Mouse (Mus musculus) liver, embryonic 15.5 days (tissue): ENCODE results near the gene Srgn. TPM values are rescaled to one million over a fixed set of nuclear protein-coding genes. Genes with fewer than 3 reads are reported as not detected.
"Not testable (repeated sequence)": the region's sequence is repeated elsewhere in the genome, so short reads cannot be mapped to it uniquely, and the experiment has no call there.

ENCODE experiments used
- ATAC-seq: fragments of 200-750 bp; cut with Nextera tagmentation; 2 replicates; pipeline ENCODE4 v1.8.0; 2017; ENCODE audit warnings: moderate number of reproducible peaks, mild to moderate bottlenecking, moderate library complexity; ENCODE audit not compliant: insufficient read depth
- H3K27ac ChIP-seq: fragments of 300-500 bp; sonication (generic); replicated peaks from 2 replicates; pipeline ENCODE4 v1.5.1; 2015; ENCODE audit warnings: mild to moderate bottlenecking, inconsistent platforms
- H3K27me3 ChIP-seq: fragments of 300-500 bp; sonication (generic); 2 replicates; pipeline ENCODE4 v1.6.1; 2015; ENCODE audit warnings: mild to moderate bottlenecking, inconsistent platforms
- H3K36me3 ChIP-seq: fragments of 300-500 bp; sonication (generic); replicated peaks from 2 replicates; pipeline ENCODE4 v1.6.1; 2015; ENCODE audit warnings: moderate library complexity, mild to moderate bottlenecking, inconsistent platforms
- H3K4me1 ChIP-seq: fragments of 300-500 bp; sonication (generic); replicated peaks from 2 replicates; pipeline ENCODE4 v1.6.1; 2015; ENCODE audit warnings: inconsistent platforms
- H3K4me2 ChIP-seq: fragments of 300-500 bp; sonication (generic); 2 replicates; pipeline ENCODE4 v1.6.1; 2015; ENCODE audit warnings: moderate library complexity, mild to moderate bottlenecking, inconsistent platforms
- H3K4me3 ChIP-seq: fragments of 300-500 bp; sonication (generic); replicated peaks from 2 replicates; pipeline ENCODE4 v1.5.1; 2015; ENCODE audit warnings: mild to moderate bottlenecking, inconsistent platforms
- H3K9ac ChIP-seq: fragments of 300-500 bp; sonication (generic); 2 replicates; pipeline ENCODE4 v1.6.1; 2015; ENCODE audit warnings: moderate library complexity, mild to moderate bottlenecking, inconsistent platforms
- H3K9me3 ChIP-seq: fragments of 300-500 bp; sonication (generic); replicated peaks from 2 replicates; pipeline ENCODE4 v1.6.1; 2016; ENCODE audit warnings: inconsistent platforms
- WGBS: fragments of 180-500 bp; shearing (Covaris S2); methylation state at CpG from one replicate; pipeline ENCODE4 v1.1.7; 2015; ENCODE audit warnings: mixed read lengths; ENCODE audit not compliant: insufficient replicate concordance; 5-methylcytosine and 5-hydroxymethylcytosine counted together
- polyA plus RNA-seq: library from polyadenylated mRNA; unstranded; fragments of >200 nt; fragmentation: Nextera tagmentation; extraction: Ambion mirVana; gene quantifications from 2 replicates; pipeline ENCODE4 v1.2.1, GENCODE M21; 2015

Srgn gene
- polyA plus RNA-seq, 1 experiment from 2014 or later = 79.6 TPM

GRCm38 (mm10) chr10:62505224-62505983 is 21.8 kb downstream of the Srgn start:
- ATAC-seq = no peak
- peak overlapping the region; percentile 85 for H3K27ac ChIP-seq
- H3K4me2 ChIP-seq = peak overlapping the region; percentile 80
- WGBS = 27% methylated on average over 9 of the region's 9 CpGs
- no peak overlapping the region for H3K9ac ChIP-seq
- peaks cover 85% of the 10 kb centered on the region for H3K4me1 ChIP-seq
- H3K27me3 ChIP-seq = 0 out of 2 replicates have a peak, but pooled peaks cover 4% of the 10 kb centered on the region
- no peaks in the 10 kb centered on the region for H3K9me3 ChIP-seq
- H3K4me3 ChIP-seq = peak overlapping the region; percentile 52
- no peaks in the 10 kb centered on the region for H3K36me3 ChIP-seq

DNA sequence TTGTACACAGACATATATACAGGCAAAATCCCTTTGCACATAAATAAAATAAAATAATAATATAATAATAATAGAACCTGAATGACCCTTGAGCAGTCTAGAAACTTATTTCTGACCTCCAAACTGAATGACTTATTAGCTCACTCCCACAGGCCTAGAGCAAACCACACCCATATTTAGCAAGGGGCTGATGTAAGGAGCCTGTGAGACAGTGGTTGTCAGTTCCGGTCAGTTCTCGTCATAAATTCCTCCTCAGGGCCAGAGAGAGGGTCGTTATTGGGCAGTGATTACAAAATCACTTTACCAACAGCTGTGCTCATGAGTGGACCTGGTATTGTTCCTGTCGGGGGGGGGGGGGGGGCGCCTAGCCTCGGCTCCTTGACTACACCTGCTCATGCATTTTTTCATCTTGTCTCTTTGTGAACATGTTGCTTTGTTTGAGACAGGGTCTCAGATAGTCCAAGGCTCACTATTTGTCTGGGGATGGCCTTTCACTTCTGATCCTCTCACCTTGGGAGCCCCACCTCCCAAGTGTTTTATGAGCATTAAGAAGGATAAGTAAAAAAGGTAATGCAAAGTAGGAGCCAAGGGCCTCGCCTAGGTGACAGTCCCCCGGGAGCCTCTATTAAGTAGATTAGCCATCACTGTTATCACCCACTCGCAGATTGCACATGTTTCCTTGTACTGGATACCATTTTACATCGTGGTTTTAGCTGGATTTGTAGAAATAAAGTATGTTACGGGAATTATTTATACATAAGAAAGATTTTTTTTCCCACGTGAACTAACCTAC is 23.2 kb downstream of the Srgn start:
- Histone ChIP-seq H3K4me1 (peaks cover 87% of the 10 kb centered on the region), H3K4me3 (peak overlapping the region; percentile 14)

DNA sequence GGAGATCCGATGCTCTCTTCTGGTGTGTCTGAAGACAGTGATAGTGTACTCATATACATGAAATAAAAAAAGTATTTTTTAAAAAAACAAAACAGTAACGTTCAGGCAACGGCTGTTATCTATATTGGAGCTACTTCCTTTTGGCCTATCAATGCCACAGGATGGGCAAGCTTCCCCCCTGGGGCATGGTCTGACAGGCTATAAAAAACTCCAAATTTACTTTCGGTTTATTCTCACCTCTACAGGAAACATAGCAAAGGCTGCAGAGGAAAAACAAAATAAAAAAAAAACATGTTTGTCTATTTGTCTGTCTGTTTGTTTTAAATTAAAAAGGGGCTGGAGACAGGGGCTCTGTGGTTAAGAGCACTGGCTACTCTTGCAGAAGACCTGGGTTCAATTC is 23.9 kb downstream of the Srgn start:
- ATAC-seq = no peak
- Histone ChIP-seq H3K4me3 (peak overlapping the region; percentile 14), H3K27me3 (0 out of 2 replicates have a peak, but pooled peaks cover under 1% of the 10 kb centered on the region), H3K4me1 (peaks cover 80% of the 10 kb centered on the region), H3K36me3 (no peaks in the 10 kb centered on the region), H3K4me2 (peak overlapping the region; percentile 60), H3K27ac (peak overlapping the region; percentile 85), H3K9ac (peak overlapping the region; percentile 33; the same call in 1 of the 2 replicates), H3K9me3 (no peaks in the 10 kb centered on the region)
- WGBS = 11% methylated on average over 4 of the region's 4 CpGs

More for the DNA sequence above, 23.2 kb downstream of the Srgn start:
- Histone ChIP-seq H3K27ac (peak overlapping the region; percentile 85), H3K9ac (0 out of 2 replicates have a peak overlapping the region, but pooled peaks have one; percentile 33), H3K9me3 (no peaks in the 10 kb centered on the region), H3K4me2 (peak overlapping the region; percentile 60), H3K27me3 (0 out of 2 replicates have a peak, but pooled peaks cover 4% of the 10 kb centered on the region), H3K36me3 (no peaks in the 10 kb centered on the region)
- WGBS = 24% methylated on average over 12 of the region's 12 CpGs
- peak; percentile 53 for ATAC-seq

DNA sequence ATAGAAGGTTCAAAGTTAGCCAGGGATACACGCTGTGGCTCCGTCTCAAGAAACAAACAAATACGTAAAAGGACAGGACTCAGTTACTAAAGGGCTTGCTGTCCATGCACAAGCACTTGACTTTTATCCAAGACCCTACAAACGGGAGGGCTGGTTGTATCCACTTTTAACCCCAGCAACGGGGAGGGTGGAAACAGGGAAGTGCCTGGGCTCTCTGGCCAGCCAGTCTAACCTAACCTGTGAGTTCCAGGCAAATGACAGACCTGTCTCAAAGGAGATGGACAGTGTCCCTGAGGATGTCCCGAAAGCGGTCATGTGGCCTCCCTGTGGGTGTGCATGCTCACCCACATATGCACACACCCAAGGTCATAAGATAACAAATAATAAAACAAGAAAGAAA is 25.3 kb downstream of the Srgn start:
- no peak overlapping the region for H3K4me3 ChIP-seq
- H3K4me1 ChIP-seq = peaks cover 66% of the 10 kb centered on the region
- no peaks in the 10 kb centered on the region for H3K27me3 ChIP-seq
- no peak for ATAC-seq
- H3K36me3 ChIP-seq = no peaks in the 10 kb centered on the region
- no peak overlapping the region for H3K9ac ChIP-seq
- H3K27ac ChIP-seq = peak overlapping the region; percentile 85; the same call in 1 of the 2 replicates
- H3K4me2 ChIP-seq = no peak overlapping the region
- WGBS = 62% methylated on average over 7 of the region's 7 CpGs
- no peaks in the 10 kb centered on the region for H3K9me3 ChIP-seq

DNA sequence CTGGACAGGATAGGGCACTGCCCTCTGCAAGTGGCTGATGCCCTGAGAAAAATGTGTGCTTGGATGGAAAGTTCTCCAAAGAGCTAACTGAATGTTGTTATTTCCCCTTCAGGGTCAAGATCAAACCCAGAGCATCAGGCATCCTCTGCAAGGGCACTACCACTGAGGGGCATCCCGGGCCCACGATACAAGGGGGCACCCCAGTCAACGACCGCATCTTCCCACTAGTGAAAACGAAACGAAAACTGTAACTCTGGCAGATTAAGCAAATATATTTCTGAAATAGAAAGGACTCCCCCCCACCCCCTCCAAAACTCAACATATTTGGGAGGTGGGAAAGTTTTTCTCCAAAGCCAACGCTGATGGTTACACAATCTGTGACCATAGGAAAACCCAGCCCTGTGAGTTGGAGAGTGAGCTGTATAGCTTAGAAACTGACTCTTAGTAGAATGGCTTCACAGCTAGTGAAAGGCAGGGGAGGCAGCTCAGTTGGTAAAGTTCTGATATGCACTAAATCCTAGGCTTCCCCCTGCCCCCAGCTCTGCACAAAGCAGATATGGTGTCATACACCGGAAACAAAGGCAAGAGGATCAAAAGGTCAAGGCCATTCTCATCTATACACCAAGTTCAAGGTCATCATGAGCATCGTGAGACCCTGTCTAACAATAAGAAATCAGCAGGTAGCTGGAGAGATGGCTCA is 26.2 kb downstream of the Srgn start:
- no peaks in the 10 kb centered on the region for H3K36me3 ChIP-seq
- H3K4me2 ChIP-seq = peak overlapping the region; percentile 29
- H3K4me3 ChIP-seq = no peak overlapping the region
- H3K9ac ChIP-seq = no peak overlapping the region
- peak overlapping the region; percentile 35 for H3K27ac ChIP-seq
- H3K27me3 ChIP-seq = no peaks in the 10 kb centered on the region
- ATAC-seq = no peak
- 60% methylated on average over 9 of the region's 9 CpGs for WGBS
- peaks cover 58% of the 10 kb centered on the region for H3K4me1 ChIP-seq
- no peaks in the 10 kb centered on the region for H3K9me3 ChIP-seq

DNA sequence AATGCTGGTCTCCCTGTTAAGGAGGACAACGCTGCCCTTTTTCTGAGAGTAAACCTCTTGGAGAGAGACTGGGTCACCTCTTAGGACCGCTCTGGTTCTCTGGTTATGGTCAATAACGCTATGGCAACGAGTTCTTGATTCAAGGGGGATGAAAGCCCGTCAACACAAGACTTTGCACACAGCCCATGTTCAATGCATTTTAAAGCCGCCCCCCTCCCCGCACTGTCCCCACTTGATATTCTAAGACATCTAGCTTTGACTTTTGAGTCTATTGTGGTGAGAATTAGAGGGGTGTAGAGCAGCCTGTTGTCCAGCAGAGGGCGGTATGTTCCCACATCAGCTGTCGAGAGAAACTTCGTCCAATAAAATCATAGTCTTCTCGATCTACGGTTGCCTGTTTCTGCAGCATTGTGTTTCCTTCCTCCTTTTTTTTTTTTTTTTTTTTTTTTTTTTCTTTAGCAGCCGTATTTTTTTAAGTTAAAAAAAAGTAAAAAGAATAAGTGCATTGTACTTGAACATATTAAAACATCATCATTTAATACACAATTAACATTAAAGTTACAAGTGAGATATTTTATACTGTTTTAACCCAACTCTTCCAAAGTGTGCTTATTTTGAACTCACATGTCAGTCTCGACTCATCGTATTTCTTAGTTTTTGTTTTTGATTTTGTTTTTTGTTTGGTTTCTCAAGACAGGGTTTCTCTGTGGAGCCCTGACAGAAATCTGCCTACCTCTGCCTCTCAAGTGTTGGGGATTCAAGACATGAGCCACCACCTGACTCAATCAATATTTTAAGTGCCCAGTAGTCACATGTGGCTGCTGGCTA is 26.9 kb downstream of the Srgn start:
- Histone ChIP-seq H3K4me1 (peaks cover 50% of the 10 kb centered on the region), H3K9ac (no peak overlapping the region), H3K4me2 (peak overlapping the region; percentile 29), H3K9me3 (no peaks in the 10 kb centered on the region), H3K36me3 (no peaks in the 10 kb centered on the region), H3K27ac (peak overlapping the region; percentile 35; the same call in 1 of the 2 replicates), H3K4me3 (no peak overlapping the region), H3K27me3 (no peaks in the 10 kb centered on the region)
- no peak for ATAC-seq
- WGBS = 22% methylated on average over 15 of the region's 15 CpGs

DNA sequence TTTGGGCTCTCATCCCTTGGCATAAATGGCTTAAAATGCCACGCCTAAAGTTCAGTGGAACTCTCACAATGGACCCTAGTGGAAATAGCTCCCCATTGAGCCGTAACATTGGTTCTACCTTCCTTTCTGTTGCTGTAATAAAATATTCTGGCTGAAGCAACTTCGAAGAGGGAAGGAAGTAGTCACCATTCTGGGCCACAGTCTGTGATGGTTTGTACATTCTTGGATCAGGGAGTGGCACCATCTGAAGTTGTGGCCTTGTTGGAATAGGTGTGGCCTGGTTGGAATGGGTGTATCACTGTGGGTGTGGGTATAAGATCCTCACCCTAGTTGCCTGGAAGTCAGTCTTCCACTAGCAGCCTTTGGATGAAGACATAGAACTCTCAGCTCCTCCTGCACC is 35.6 kb downstream of the Srgn start:
- WGBS = 70% methylated on average over 3 of the region's 3 CpGs
- not testable (repeated sequence) for H3K4me2 ChIP-seq

GRCm38 (mm10) chr10:62488266-62488665 is 39.0 kb downstream of the Srgn start:
- no peak overlapping the region for H3K27ac ChIP-seq
- H3K27me3 ChIP-seq = no peaks in the 10 kb centered on the region
- no peaks in the 10 kb centered on the region for H3K9me3 ChIP-seq
- no peak overlapping the region for H3K9ac ChIP-seq
- no peak overlapping the region for H3K4me3 ChIP-seq
- no peak for ATAC-seq
- H3K4me2 ChIP-seq = no peak overlapping the region
- H3K36me3 ChIP-seq = no peaks in the 10 kb centered on the region
- H3K4me1 ChIP-seq = peaks cover 53% of the 10 kb centered on the region
- 19% methylated on average over 1 of the region's 1 CpGs for WGBS

More for the DNA sequence above, 35.6 kb downstream of the Srgn start:
- H3K4me1 ChIP-seq = peaks cover 29% of the 10 kb centered on the region
- ATAC-seq, H3K9me3 ChIP-seq, H3K9ac ChIP-seq, H3K36me3 ChIP-seq, H3K27me3 ChIP-seq, H3K27ac ChIP-seq, H3K4me3 ChIP-seq: not testable (repeated sequence)

- Histone ChIP-seq H3K4me2 (peak within 1 kb of the TSS; percentile 86), H3K27me3 (no peaks in the 10 kb centered on the region), H3K36me3 (no peaks in the 10 kb centered on the region), H3K9ac (peak within 1 kb of the TSS; percentile 94), H3K4me1 (peaks cover 56% of the 10 kb centered on the region), H3K4me3 (peak within 1 kb of the TSS; percentile 85), H3K27ac (peak within 1 kb of the TSS; percentile 91), H3K9me3 (no peaks in the 10 kb centered on the region)
- under 1% methylated on average over 54 of the region's 59 CpGs for WGBS
- peak; percentile 81 for ATAC-seq
These were observed 40.4 kb downstream of the Srgn start, which contains the start of gene Vps26a for GRCm38 (mm10) chr10:62486618-62487415. TSS of gene Vps26a (minus strand) at chr10:62486805.
